Mouse (Mus musculus) forebrain, embryonic 16.5 days (tissue): ENCODE data around the gene Grk6. TPM values are rescaled to one million over a fixed set of nuclear protein-coding genes. Genes with fewer than 3 reads are reported as not detected.
A peak's percentile ranks its signal among the peaks of the same experiment; 100 is the strongest.

Experiments used
- ATAC-seq: fragments of 200-750 bp; cut with Nextera tagmentation; 2 replicates; pipeline ENCODE4 v1.8.0; 2017; ENCODE audit warnings: mild to moderate bottlenecking, moderate library complexity
- H3K27ac ChIP-seq: fragments of 300-500 bp; sonication (generic); 2 replicates; pipeline ENCODE4 v1.5.1; 2014; ENCODE audit warnings: low read length, control low read depth
- H3K27me3 ChIP-seq: fragments of 300-500 bp; sonication (generic); replicated peaks from 2 replicates; pipeline ENCODE4 v1.6.1; 2014; ENCODE audit warnings: low read length; ENCODE audit not compliant: control insufficient read depth, insufficient read depth
- H3K36me3 ChIP-seq: fragments of 300-500 bp; sonication (generic); 2 replicates; pipeline ENCODE4 v1.6.1; 2014; ENCODE audit not compliant: control insufficient read depth, insufficient read depth
- H3K4me1 ChIP-seq: fragments of 300-500 bp; sonication (generic); replicated peaks from 2 replicates; pipeline ENCODE4 v1.6.1; 2014; ENCODE audit warnings: low read length; ENCODE audit not compliant: control insufficient read depth, insufficient read depth
- H3K4me2 ChIP-seq: fragments of 300-500 bp; sonication (generic); 2 replicates; pipeline ENCODE4 v1.6.1; 2014; ENCODE audit warnings: mild to moderate bottlenecking, low read length, control low read depth
- H3K4me3 ChIP-seq: fragments of 300-500 bp; sonication (generic); replicated peaks from 2 replicates; pipeline ENCODE4 v1.5.1; 2014; ENCODE audit warnings: mild to moderate bottlenecking, low read length, control low read depth
- H3K9ac ChIP-seq: fragments of 300-500 bp; sonication (generic); replicated peaks from 2 replicates; pipeline ENCODE4 v1.6.1; 2014; ENCODE audit warnings: low read depth, low read length, control low read depth
- H3K9me3 ChIP-seq: fragments of 300-500 bp; sonication (generic); 2 replicates; pipeline ENCODE4 v1.6.1; 2016; ENCODE audit warnings: low read length; ENCODE audit not compliant: control insufficient read depth
- WGBS: fragments of 180-500 bp; shearing (Covaris S2); extraction: QIAGEN DNeasy Blood & Tissue Kit; methylation state at CpG from one replicate; pipeline ENCODE4 v1.1.7; 2014; 5-methylcytosine and 5-hydroxymethylcytosine counted together
- polyA plus RNA-seq: library from polyadenylated mRNA; unstranded; fragments of >200 nt; fragmentation: Nextera tagmentation; extraction: Ambion mirVana; gene quantifications from 2 replicates; pipeline ENCODE4 v1.2.1, GENCODE M21; 2015

The Grk6 gene
- polyA plus RNA-seq, 1 experiment from 2014 or later: 40.1 TPM

- H3K27ac ChIP-seq: no peak overlapping the region
- 49% methylated on average over 5 of the region's 5 CpGs for WGBS
These were observed 33.2 kb downstream of the Grk6 start for GRCm38 (mm10) chr13:55478036-55478435.

GRCm38 (mm10) chr13:55479008-55479407, 34.1 kb downstream of the Grk6 start:
- Histone ChIP-seq H3K4me1 (peaks cover 36% of the 10 kb centered on the region), H3K9me3 (no peaks in the 10 kb centered on the region), H3K27ac (no peak overlapping the region; the same call in 1 of the 2 replicates), H3K4me3 (no peak overlapping the region), H3K36me3 (peaks cover 60% of the 10 kb centered on the region), H3K27me3 (no peaks in the 10 kb centered on the region), H3K4me2 (no peak overlapping the region), H3K9ac (no peak overlapping the region)
- ATAC-seq: no peak
- 87% methylated on average over 7 of the region's 7 CpGs for WGBS

More at GRCm38 (mm10) chr13:55478036-55478435, 33.2 kb downstream of the Grk6 start:
- H3K4me1 ChIP-seq: peaks cover 36% of the 10 kb centered on the region
- no peak overlapping the region for H3K4me3 ChIP-seq
- peaks cover 67% of the 10 kb centered on the region for H3K36me3 ChIP-seq
- H3K4me2 ChIP-seq: no peak overlapping the region
- H3K27me3 ChIP-seq: no peaks in the 10 kb centered on the region
- no peak for ATAC-seq
- H3K9ac ChIP-seq: no peak overlapping the region
- H3K9me3 ChIP-seq: no peaks in the 10 kb centered on the region

- Histone ChIP-seq H3K4me2 (no peak overlapping the region), H3K4me3 (no peak overlapping the region), H3K27ac (no peak overlapping the region), H3K4me1 (peaks cover 36% of the 10 kb centered on the region), H3K9ac (no peak overlapping the region), H3K9me3 (no peaks in the 10 kb centered on the region), H3K27me3 (no peaks in the 10 kb centered on the region), H3K36me3 (peaks cover 60% of the 10 kb centered on the region)
- no peak for ATAC-seq
These were observed 35.1 kb downstream of the Grk6 start for GRCm38 (mm10) chr13:55479929-55480328.

GRCm38 (mm10) chr13:55482542-55482941, 37.7 kb downstream of the Grk6 start:
- H3K4me2 ChIP-seq: peak overlapping the region; percentile 89
- H3K27ac ChIP-seq: peak overlapping the region; percentile 97
- H3K4me1 ChIP-seq: peaks cover 43% of the 10 kb centered on the region
- peak overlapping the region; percentile 98; the same call in 1 of the 2 replicates for H3K9ac ChIP-seq
- H3K27me3 ChIP-seq: no peaks in the 10 kb centered on the region
- peak overlapping the region; percentile 67; the same call in 1 of the 2 replicates for H3K4me3 ChIP-seq
- no peak for ATAC-seq
- no peaks in the 10 kb centered on the region for H3K9me3 ChIP-seq
- H3K36me3 ChIP-seq: peaks cover 36% of the 10 kb centered on the region
- WGBS: 76% methylated on average over 7 of the region's 7 CpGs

- Histone ChIP-seq H3K4me2 (peak overlapping the region; percentile 89), H3K4me1 (peaks cover 45% of the 10 kb centered on the region), H3K27me3 (no peaks in the 10 kb centered on the region), H3K4me3 (peak overlapping the region; percentile 67), H3K27ac (peak overlapping the region; percentile 97), H3K36me3 (peaks cover 35% of the 10 kb centered on the region), H3K9me3 (no peaks in the 10 kb centered on the region), H3K9ac (peak overlapping the region; percentile 98)
- ATAC-seq: no peak
- 66% methylated on average over 9 of the region's 9 CpGs for WGBS
These were observed 38.2 kb downstream of the Grk6 start for GRCm38 (mm10) chr13:55483071-55483470.

- peak; percentile 83 for ATAC-seq
- H3K9me3 ChIP-seq: no peaks in the 10 kb centered on the region
- H3K27me3 ChIP-seq: no peaks in the 10 kb centered on the region
- peaks cover 50% of the 10 kb centered on the region for H3K4me1 ChIP-seq
- 2% methylated on average over 15 of the region's 15 CpGs for WGBS
- H3K9ac ChIP-seq: peak overlapping the region; percentile 98
- peak overlapping the region; percentile 97 for H3K27ac ChIP-seq
- peak overlapping the region; percentile 89 for H3K4me2 ChIP-seq
- H3K36me3 ChIP-seq: peaks cover 35% of the 10 kb centered on the region
- peak overlapping the region; percentile 67 for H3K4me3 ChIP-seq
These were observed 38.7 kb downstream of the Grk6 start for GRCm38 (mm10) chr13:55483593-55483992.

- H3K4me1 ChIP-seq: peaks cover 51% of the 10 kb centered on the region
- H3K4me2 ChIP-seq: peak overlapping the region; percentile 89
- no peaks in the 10 kb centered on the region for H3K27me3 ChIP-seq
- no peaks in the 10 kb centered on the region for H3K9me3 ChIP-seq
- H3K36me3 ChIP-seq: peaks cover 27% of the 10 kb centered on the region
- WGBS: 15% methylated on average over 7 of the region's 7 CpGs
- peak overlapping the region; percentile 97 for H3K27ac ChIP-seq
- peak overlapping the region; percentile 67 for H3K4me3 ChIP-seq
- ATAC-seq: no peak
- peak overlapping the region; percentile 98 for H3K9ac ChIP-seq
These were observed 39.7 kb downstream of the Grk6 start for GRCm38 (mm10) chr13:55484520-55485088.

- no peaks in the 10 kb centered on the region for H3K9me3 ChIP-seq
- H3K4me2 ChIP-seq: peak overlapping the region; percentile 89
- H3K27me3 ChIP-seq: no peaks in the 10 kb centered on the region
- H3K36me3 ChIP-seq: peaks cover 12% of the 10 kb centered on the region
- H3K9ac ChIP-seq: peak overlapping the region; percentile 98
- H3K4me3 ChIP-seq: peak overlapping the region; percentile 67
- WGBS: 19% methylated on average over 14 of the region's 14 CpGs
- H3K27ac ChIP-seq: peak overlapping the region; percentile 97
- no peak for ATAC-seq
- H3K4me1 ChIP-seq: peaks cover 51% of the 10 kb centered on the region
These were observed 41.3 kb downstream of the Grk6 start for GRCm38 (mm10) chr13:55486029-55486794.

- Histone ChIP-seq H3K4me1 (peaks cover 48% of the 10 kb centered on the region), H3K4me2 (peak overlapping the region; percentile 89), H3K9ac (peak overlapping the region; percentile 98), H3K4me3 (peak overlapping the region; percentile 67), H3K27ac (peak overlapping the region; percentile 97), H3K36me3 (peaks cover 3% of the 10 kb centered on the region), H3K27me3 (no peaks in the 10 kb centered on the region), H3K9me3 (no peaks in the 10 kb centered on the region)
- peak; percentile 18 for ATAC-seq
- WGBS: under 1% methylated on average over 23 of the region's 29 CpGs
These were observed 42.2 kb downstream of the Grk6 start for GRCm38 (mm10) chr13:55486916-55487577.
